24 mouse cellular contexts compared by ENCODE assay signal in genomic region chr2:21116817-21117216, GRCm38 (mm10).
A peak's percentile ranks its signal among the peaks of the same experiment; 100 is the strongest.
DNase-seq lines count a peak whose midpoint lies in the region; ATAC-seq and TF ChIP-seq lines count a peak whose summit lies in the region.
"Had no signal": no experiment of that assay in that cellular context is flagged by ENCODE, and none has a peak within 500 bp of the region (broad histone marks: within the 10 kb centered on the region; RNA-seq: fewer than 3 reads in every experiment).

No protein-coding gene starts in this region.

- peak overlapping the region; percentile 5; the same call in 1 of the 2 replicates for H3K27ac ChIP-seq in bone marrow macrophage, adult 2 months (ENCODE audit: insufficient read depth, low read depth, low read length)
- H3K27ac ChIP-seq: embryonic facial prominence, embryonic 15.5 days; forebrain, embryonic 10.5 days; gastrocnemius, adult 2 months; heart, embryonic 13.5 days; hindbrain, embryonic 12.5 days; hindbrain, postnatal 0 days; intestine, embryonic 15.5 days had no signal

- ATAC-seq in inflammation-experienced regulatory T-cells, adult 6 months, result no peak
- ATAC-seq: CD4-positive, CD25-positive, alpha-beta regulatory T cell, adult 4 months; hindbrain, postnatal 0 days; intestine, embryonic 15.5 days had no signal

- H3K4me3 ChIP-seq in bone marrow macrophage, adult 2 months (ENCODE audit: insufficient read depth, low read length), result no peak overlapping the region
- H3K4me3 ChIP-seq: embryonic facial prominence, embryonic 15.5 days; erythroblast, embryonic 14.5 days; forebrain, embryonic 10.5 days; gastrocnemius, adult 2 months; heart, embryonic 13.5 days; hindbrain, embryonic 12.5 days; intestine, embryonic 15.5 days had no signal

- peak; percentile 9 to 34 for DNase-seq in frontal cortex, postnatal 36 days (ENCODE audit: low spot score in 2 of 2)
- DNase-seq in frontal cortex, postnatal 14 days (ENCODE audit: low spot score in 2 of 2), result no peak
- peak; percentile 32 for DNase-seq in right cerebral cortex, adult 18-20 months
- DNase-seq in right cerebral cortex, postnatal 14 days, result no peak
- DNase-seq in telencephalon, adult 2 months (ENCODE audit: low read depth, low spot score), result peak; percentile 38
- DNase-seq: adrenal gland, postnatal 10 days; B cell, adult 2 months; cerebellum, adult 8-10 months; cerebellum, postnatal 14 days; embryo, embryonic 11 days; gastrocnemius, adult 2 months; gastrocnemius, postnatal 25 days; heart, postnatal 4 days; kidney, adult 18-20 months had no signal

- H3K4me1 ChIP-seq in bone marrow macrophage, adult 2 months (ENCODE audit: control insufficient read depth, insufficient read depth, low read length), result peaks cover 13% of the 10 kb centered on the region
- H3K4me1 ChIP-seq: embryonic facial prominence, embryonic 15.5 days; heart, embryonic 13.5 days; hindbrain, embryonic 12.5 days; intestine, embryonic 15.5 days had no signal

- TF ChIP-seq POLR2A in bone marrow macrophage, adult 2 months (IDR thresholded peaks at IDR 0.05; ENCODE audit: borderline replicate concordance, low read depth, low read length), result no peak

- TF ChIP-seq CTCF in bone marrow macrophage, adult 2 months (IDR thresholded peaks at IDR 0.05; ENCODE audit: low read depth, low read length), result no peak

Comparison
In these comparisons a context has a peak if more than half of its experiments do, and no peak if none do; other contexts are left out.
1. DNase-seq: peak in frontal cortex, postnatal 36 days (2 of 2), right cerebral cortex, adult 18-20 months (single experiment) and telencephalon, adult 2 months (single experiment); none in frontal cortex, postnatal 14 days (0 of 2) and right cerebral cortex, postnatal 14 days (single experiment).